Mouse (Mus musculus): ENCODE results near the gene Cyp1b1. TPM values are rescaled to one million over a fixed set of nuclear protein-coding genes. Genes with fewer than 3 reads are reported as not detected.

The Cyp1b1 gene
- polyA plus RNA-seq, 1 experiment from 2014 or later = 8.6 TPM

DNA sequence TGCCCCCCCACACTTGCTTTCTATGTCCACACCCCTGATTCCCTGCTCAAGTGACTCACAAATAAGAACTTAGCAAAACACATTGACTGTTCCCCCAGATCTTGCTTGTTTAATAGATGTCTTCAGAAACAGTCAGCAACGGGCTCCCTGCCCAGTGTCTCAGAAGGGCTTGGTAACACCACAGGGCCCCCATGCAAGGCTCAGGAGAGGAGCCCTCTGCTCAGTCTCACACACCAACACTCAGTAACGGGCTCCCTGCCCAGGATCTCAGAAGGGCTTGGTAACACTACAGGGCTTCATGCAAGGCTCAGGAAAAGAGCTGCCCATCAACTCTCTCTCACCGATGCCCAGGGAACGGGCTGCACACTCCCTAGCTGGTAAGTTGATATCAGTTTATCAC is 19.8 kb downstream of the Cyp1b1 start:
- no peak overlapping the region for H3K4me2 ChIP-seq (ENCODE audit: low read depth, low read length)
- H3K27ac ChIP-seq (replicated peaks; ENCODE audit: low read depth, low read length) = no peak overlapping the region
- H3K9ac ChIP-seq (ENCODE audit: low read depth, low read length) = no peak overlapping the region
- WGBS = 75% methylated on average over 4 of the region's 4 CpGs
- DNase-seq (ENCODE audit: low spot score) = no peak
- no peak for ATAC-seq (ENCODE audit: low read depth)
- no peaks in the 10 kb centered on the region for H3K9me3 ChIP-seq (ENCODE audit: control insufficient read depth, low read length)
- H3K36me3 ChIP-seq (ENCODE audit: control insufficient read depth, insufficient read depth, low read length) = no peaks in the 10 kb centered on the region
- no peaks in the 10 kb centered on the region for H3K4me1 ChIP-seq (ENCODE audit: control insufficient read depth, insufficient read depth, low read length)
- H3K4me3 ChIP-seq (ENCODE audit: low read depth, low read length) = no peak overlapping the region
- H3K27me3 ChIP-seq (replicated peaks; ENCODE audit: control insufficient read depth, insufficient read depth, low read length) = no peaks in the 10 kb centered on the region

DNA sequence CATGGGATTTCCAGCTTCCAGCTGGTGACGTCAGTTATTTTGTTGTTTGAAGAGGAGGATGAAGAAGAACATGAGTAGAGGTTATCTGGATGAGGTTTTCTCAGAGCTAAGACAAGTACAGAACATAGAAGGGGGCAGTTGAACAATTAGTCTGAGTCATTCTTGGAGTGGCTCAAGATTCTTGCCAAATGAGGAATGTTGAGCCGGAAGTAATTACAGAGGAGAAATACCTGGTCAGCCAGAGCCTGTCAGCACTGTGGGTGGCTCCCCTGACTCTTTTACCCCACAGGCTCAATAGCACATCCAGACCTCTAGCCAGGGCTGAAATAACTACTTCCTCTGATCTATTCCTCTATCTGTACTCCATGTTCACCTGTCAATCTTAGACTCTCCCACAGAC is 44.0 kb downstream of the Cyp1b1 start:
- H3K36me3 ChIP-seq (ENCODE audit: control insufficient read depth, insufficient read depth, low read length) = no peaks in the 10 kb centered on the region
- ATAC-seq (ENCODE audit: low read depth) = no peak
- H3K27me3 ChIP-seq (replicated peaks; ENCODE audit: control insufficient read depth, insufficient read depth, low read length) = no peaks in the 10 kb centered on the region
- no peak for DNase-seq (ENCODE audit: low spot score)
- H3K4me2 ChIP-seq (ENCODE audit: low read depth, low read length) = no peak overlapping the region
- H3K9ac ChIP-seq (ENCODE audit: low read depth, low read length) = no peak overlapping the region
- no peaks in the 10 kb centered on the region for H3K4me1 ChIP-seq (ENCODE audit: control insufficient read depth, insufficient read depth, low read length)
- no peak overlapping the region for H3K4me3 ChIP-seq (ENCODE audit: low read depth, low read length)
- no peaks in the 10 kb centered on the region for H3K9me3 ChIP-seq (ENCODE audit: control insufficient read depth, low read length)
- H3K27ac ChIP-seq (replicated peaks; ENCODE audit: low read depth, low read length) = no peak overlapping the region
- 52% methylated on average over 2 of the region's 2 CpGs for WGBS

DNA sequence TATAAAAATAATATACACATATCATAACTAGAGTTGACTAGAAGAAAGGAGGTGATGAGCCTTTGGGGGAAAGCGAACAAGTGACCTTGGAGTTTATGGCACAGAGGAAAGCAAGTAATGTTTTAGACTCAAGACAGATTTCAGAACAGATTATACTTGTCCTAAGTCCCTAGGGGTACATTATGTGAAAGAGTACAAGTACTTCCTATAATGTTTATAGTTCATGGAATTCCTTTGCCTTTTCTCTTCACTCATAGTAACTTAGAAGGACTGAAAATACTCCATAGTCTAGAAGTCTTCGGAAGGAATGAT is 50.8 kb downstream of the Cyp1b1 start:
- ATAC-seq (ENCODE audit: low read depth) = no peak
- 80% methylated on average over 2 of the region's 2 CpGs for WGBS
- Histone ChIP-seq H3K4me2 (ENCODE audit: low read depth, low read length) (no peak overlapping the region), H3K4me1 (ENCODE audit: control insufficient read depth, insufficient read depth, low read length) (no peaks in the 10 kb centered on the region), H3K27me3 (replicated peaks; ENCODE audit: control insufficient read depth, insufficient read depth, low read length) (no peaks in the 10 kb centered on the region), H3K9me3 (ENCODE audit: control insufficient read depth, low read length) (no peaks in the 10 kb centered on the region), H3K27ac (replicated peaks; ENCODE audit: low read depth, low read length) (no peak overlapping the region), H3K4me3 (ENCODE audit: low read depth, low read length) (no peak overlapping the region), H3K9ac (ENCODE audit: low read depth, low read length) (no peak overlapping the region), H3K36me3 (ENCODE audit: control insufficient read depth, insufficient read depth, low read length) (no peaks in the 10 kb centered on the region)
- DNase-seq (ENCODE audit: low spot score) = no peak

DNA sequence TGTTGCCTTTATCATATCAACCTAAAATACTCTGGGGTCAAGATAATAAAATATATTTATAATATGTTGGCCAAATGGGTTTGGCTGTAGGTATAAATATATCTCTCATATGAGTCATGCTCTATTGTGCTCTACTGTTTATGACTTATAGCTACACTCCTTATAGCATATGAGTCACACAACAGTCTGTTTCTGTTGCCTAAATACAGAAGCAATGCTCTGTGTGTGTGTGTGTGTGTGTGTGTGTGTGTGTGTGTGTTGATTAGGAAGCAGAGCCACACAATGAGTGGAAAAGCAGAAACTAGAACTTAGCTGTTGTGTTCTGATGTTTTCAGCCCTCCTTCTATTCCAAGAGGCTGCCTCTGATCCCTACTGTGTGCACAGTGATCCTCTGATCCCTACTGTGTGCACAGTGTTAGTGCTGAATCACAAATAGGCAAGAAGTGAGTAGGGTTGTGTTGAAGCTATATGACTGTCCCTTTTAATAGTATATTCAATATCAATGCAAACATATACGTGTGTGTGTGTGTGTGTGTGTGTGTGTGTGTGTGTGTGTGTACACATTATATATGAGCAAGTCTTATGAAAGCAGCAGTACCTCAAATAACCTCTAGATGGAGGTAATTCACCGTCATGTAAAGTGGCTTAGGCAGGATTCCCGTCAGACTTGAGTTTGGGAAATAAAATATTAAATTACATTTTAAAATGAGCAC is 51.3 kb downstream of the Cyp1b1 start:
- H3K27ac ChIP-seq (replicated peaks; ENCODE audit: low read depth, low read length) = no peak overlapping the region
- WGBS = 15% methylated on average over 3 of the region's 3 CpGs
- no peak overlapping the region for H3K4me2 ChIP-seq (ENCODE audit: low read depth, low read length)
- H3K4me3 ChIP-seq (ENCODE audit: low read depth, low read length) = no peak overlapping the region
- H3K27me3 ChIP-seq (replicated peaks; ENCODE audit: control insufficient read depth, insufficient read depth, low read length) = no peaks in the 10 kb centered on the region
- no peak overlapping the region for H3K9ac ChIP-seq (ENCODE audit: low read depth, low read length)
- no peaks in the 10 kb centered on the region for H3K36me3 ChIP-seq (ENCODE audit: control insufficient read depth, insufficient read depth, low read length)
- ATAC-seq (ENCODE audit: low read depth) = no peak
- DNase-seq (ENCODE audit: low spot score) = peak; percentile 85
- H3K4me1 ChIP-seq (ENCODE audit: control insufficient read depth, insufficient read depth, low read length) = no peaks in the 10 kb centered on the region
- no peaks in the 10 kb centered on the region for H3K9me3 ChIP-seq (ENCODE audit: control insufficient read depth, low read length)

DNA sequence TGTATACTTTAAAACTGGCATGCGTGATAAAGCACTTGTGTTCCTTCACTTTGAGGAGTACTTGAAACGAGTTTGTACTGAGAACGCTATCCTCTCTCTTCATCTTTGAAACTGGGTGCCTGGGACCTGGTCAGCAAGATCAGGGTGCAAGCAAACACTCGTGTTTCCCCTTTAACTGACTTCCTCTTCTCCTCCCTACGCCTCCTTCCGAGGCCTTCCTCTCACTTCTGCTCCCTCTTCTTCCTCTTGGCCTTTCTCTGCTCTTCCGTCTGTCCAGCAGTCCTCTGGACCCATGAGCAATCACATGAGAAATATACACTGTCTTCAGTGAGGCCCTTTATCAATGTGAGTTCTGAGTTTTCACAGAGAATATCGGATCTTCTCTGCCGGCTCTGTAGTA is 53.0 kb downstream of the Cyp1b1 start:
- Histone ChIP-seq H3K27ac (replicated peaks; ENCODE audit: low read depth, low read length) (no peak overlapping the region), H3K4me2 (ENCODE audit: low read depth, low read length) (no peak overlapping the region), H3K4me3 (ENCODE audit: low read depth, low read length) (no peak overlapping the region), H3K27me3 (replicated peaks; ENCODE audit: control insufficient read depth, insufficient read depth, low read length) (no peaks in the 10 kb centered on the region), H3K9me3 (ENCODE audit: control insufficient read depth, low read length) (no peaks in the 10 kb centered on the region), H3K36me3 (ENCODE audit: control insufficient read depth, insufficient read depth, low read length) (no peaks in the 10 kb centered on the region), H3K9ac (ENCODE audit: low read depth, low read length) (no peak overlapping the region), H3K4me1 (ENCODE audit: control insufficient read depth, insufficient read depth, low read length) (no peaks in the 10 kb centered on the region)
- 82% methylated on average over 9 of the region's 9 CpGs for WGBS
- ATAC-seq (ENCODE audit: low read depth) (no peak), DNase-seq (ENCODE audit: low spot score) (no peak)

DNA sequence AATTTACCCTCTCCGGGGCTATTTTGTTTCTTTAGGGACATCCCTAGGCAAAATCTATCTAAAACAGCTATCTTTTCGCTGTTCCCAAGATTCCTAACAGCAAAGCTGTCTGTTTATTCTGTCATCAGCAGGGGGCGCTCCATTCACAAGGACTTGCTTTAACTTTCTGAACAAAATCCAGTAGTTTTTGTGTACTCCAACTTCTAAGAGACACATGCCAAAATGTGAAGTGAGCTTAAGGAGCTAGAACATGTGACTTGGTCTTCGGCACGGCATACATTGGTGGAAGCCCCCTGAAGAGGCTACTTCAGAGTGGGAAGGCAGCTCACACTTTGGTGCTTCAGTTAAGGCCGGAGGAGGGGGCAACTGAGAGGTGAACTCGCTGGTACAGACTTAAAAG is 53.5 kb downstream of the Cyp1b1 start:
- Histone ChIP-seq H3K9me3 (ENCODE audit: control insufficient read depth, low read length) (no peaks in the 10 kb centered on the region), H3K9ac (ENCODE audit: low read depth, low read length) (no peak overlapping the region), H3K27me3 (replicated peaks; ENCODE audit: control insufficient read depth, insufficient read depth, low read length) (no peaks in the 10 kb centered on the region), H3K4me2 (ENCODE audit: low read depth, low read length) (no peak overlapping the region), H3K27ac (replicated peaks; ENCODE audit: low read depth, low read length) (no peak overlapping the region), H3K4me1 (ENCODE audit: control insufficient read depth, insufficient read depth, low read length) (no peaks in the 10 kb centered on the region), H3K36me3 (ENCODE audit: control insufficient read depth, insufficient read depth, low read length) (no peaks in the 10 kb centered on the region), H3K4me3 (ENCODE audit: low read depth, low read length) (no peak overlapping the region)
- no peak for ATAC-seq (ENCODE audit: low read depth)
- 39% methylated on average over 7 of the region's 7 CpGs for WGBS
- DNase-seq (ENCODE audit: low spot score) = peak; percentile 84

DNA sequence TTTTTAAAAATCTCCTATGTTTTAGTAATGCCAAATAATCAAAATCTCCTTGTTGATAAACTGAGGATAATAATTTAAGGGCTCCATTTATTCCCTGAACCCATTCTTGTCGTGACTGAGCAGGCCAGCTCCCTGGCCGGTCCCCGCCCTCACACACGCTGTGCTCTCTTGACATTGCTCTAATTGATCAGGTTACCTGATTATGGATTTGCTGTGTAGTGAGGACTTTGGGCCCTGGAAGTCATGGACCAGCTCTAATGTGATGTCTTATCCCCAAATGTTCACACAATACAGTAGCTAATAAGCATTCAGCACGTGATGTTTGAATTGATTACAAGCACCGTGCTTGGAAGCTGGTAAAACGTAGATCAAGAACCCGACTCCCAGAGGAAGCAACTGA is 56.0 kb downstream of the Cyp1b1 start:
- Histone ChIP-seq H3K27me3 (replicated peaks; ENCODE audit: control insufficient read depth, insufficient read depth, low read length) (no peaks in the 10 kb centered on the region), H3K27ac (replicated peaks; ENCODE audit: low read depth, low read length) (no peak overlapping the region), H3K9ac (ENCODE audit: low read depth, low read length) (no peak overlapping the region), H3K4me2 (ENCODE audit: low read depth, low read length) (no peak overlapping the region), H3K36me3 (ENCODE audit: control insufficient read depth, insufficient read depth, low read length) (no peaks in the 10 kb centered on the region), H3K4me3 (ENCODE audit: low read depth, low read length) (no peak overlapping the region), H3K4me1 (ENCODE audit: control insufficient read depth, insufficient read depth, low read length) (no peaks in the 10 kb centered on the region), H3K9me3 (ENCODE audit: control insufficient read depth, low read length) (no peaks in the 10 kb centered on the region)
- ATAC-seq (ENCODE audit: low read depth) (no peak), DNase-seq (ENCODE audit: low spot score) (no peak)
- 73% methylated on average over 8 of the region's 8 CpGs for WGBS

DNA sequence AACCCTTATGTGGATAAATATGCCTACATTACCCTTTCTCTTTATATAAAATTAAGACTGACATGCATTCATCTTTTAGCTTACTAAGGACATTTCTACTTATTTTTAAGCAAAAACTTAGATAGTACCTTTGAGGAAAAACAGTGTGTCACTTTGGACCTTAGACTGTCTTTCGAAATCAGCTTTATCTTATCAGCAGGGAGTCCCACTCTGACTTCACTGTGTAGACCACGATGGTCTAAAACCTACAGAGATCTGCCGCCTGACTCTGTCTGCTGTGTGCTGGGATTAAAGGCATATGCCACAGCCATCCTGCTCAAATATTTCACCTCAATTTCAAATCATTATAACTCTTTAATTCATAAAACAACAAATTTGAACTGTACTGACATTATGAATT is 56.4 kb downstream of the Cyp1b1 start:
- Histone ChIP-seq H3K4me2 (ENCODE audit: low read depth, low read length) (no peak overlapping the region), H3K27me3 (replicated peaks; ENCODE audit: control insufficient read depth, insufficient read depth, low read length) (no peaks in the 10 kb centered on the region), H3K9ac (ENCODE audit: low read depth, low read length) (no peak overlapping the region), H3K36me3 (ENCODE audit: control insufficient read depth, insufficient read depth, low read length) (no peaks in the 10 kb centered on the region), H3K4me1 (ENCODE audit: control insufficient read depth, insufficient read depth, low read length) (no peaks in the 10 kb centered on the region), H3K4me3 (ENCODE audit: low read depth, low read length) (no peak overlapping the region), H3K9me3 (ENCODE audit: control insufficient read depth, low read length) (no peaks in the 10 kb centered on the region), H3K27ac (replicated peaks; ENCODE audit: low read depth, low read length) (no peak overlapping the region)
- DNase-seq (ENCODE audit: low spot score) (no peak), ATAC-seq (ENCODE audit: low read depth) (no peak)
- WGBS = 54% methylated on average over 3 of the region's 3 CpGs

DNA sequence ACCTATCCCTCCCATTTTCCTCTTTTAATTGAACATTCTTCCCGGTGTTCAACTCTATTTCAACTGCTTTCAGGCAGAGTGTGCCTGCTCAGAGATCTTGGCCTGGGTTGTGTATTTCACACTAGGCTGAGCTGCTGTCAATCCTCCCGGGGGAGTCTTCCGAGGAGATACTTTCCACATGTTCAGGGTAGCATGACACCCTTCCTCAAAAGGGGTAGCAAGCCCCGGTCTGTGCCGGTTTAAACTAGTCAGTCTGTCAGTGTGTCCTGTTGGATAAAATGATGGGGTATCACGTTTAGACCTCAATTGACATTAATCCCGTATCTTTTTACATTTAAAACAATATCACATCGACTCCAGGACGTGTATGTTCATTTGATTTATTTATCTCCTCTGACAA is 57.1 kb downstream of the Cyp1b1 start:
- Histone ChIP-seq H3K4me2 (ENCODE audit: low read depth, low read length) (no peak overlapping the region), H3K4me3 (ENCODE audit: low read depth, low read length) (no peak overlapping the region), H3K9ac (ENCODE audit: low read depth, low read length) (no peak overlapping the region), H3K27me3 (replicated peaks; ENCODE audit: control insufficient read depth, insufficient read depth, low read length) (no peaks in the 10 kb centered on the region), H3K9me3 (ENCODE audit: control insufficient read depth, low read length) (no peaks in the 10 kb centered on the region), H3K4me1 (ENCODE audit: control insufficient read depth, insufficient read depth, low read length) (no peaks in the 10 kb centered on the region), H3K27ac (replicated peaks; ENCODE audit: low read depth, low read length) (no peak overlapping the region), H3K36me3 (ENCODE audit: control insufficient read depth, insufficient read depth, low read length) (no peaks in the 10 kb centered on the region)
- 33% methylated on average over 9 of the region's 9 CpGs for WGBS
- DNase-seq (ENCODE audit: low spot score) = peak; percentile 45
- no peak for ATAC-seq (ENCODE audit: low read depth)

All from embryonic facial prominence, embryonic 14.5 days (tissue).